Mouse (Mus musculus) gastrocnemius, postnatal 25 days (tissue): ENCODE results near the gene Grwd1. TPM values are rescaled to one million over a fixed set of nuclear protein-coding genes. Genes with fewer than 3 reads are reported as not detected.

Experiments
- total RNA-seq, 2 experiments: library from RNA; stranded (reverse); gene quantifications; 1 replicate in 1 of 2; 2 replicates in 1 of 2; pipeline ENCODE4 v1.2.3; 2021

Grwd1 gene
- total RNA-seq, 2 experiments from 2014 or later: 13.5 to 14.5 TPM

Other genes with a start within 250 kb of the Grwd1 start
- not detected for gene Fgf21, start 215.5 kb downstream of the Grwd1 start, total RNA-seq
- not detected for gene Fut1, start 213.7 kb downstream of the Grwd1 start, total RNA-seq
- gene Izumo1, start 209.1 kb downstream of the Grwd1 start, total RNA-seq: not detected
- gene Rasip1, start 203.5 kb downstream of the Grwd1 start, total RNA-seq: 1 to 10 TPM; 6.1 to 8.5 TPM
- gene Mamstr, start 191.0 kb downstream of the Grwd1 start, total RNA-seq: 10 to 100 TPM; 39.0 to 46.1 TPM
- under 1 TPM; 0.19 to 0.61 TPM for gene Fut2, start 164.6 kb downstream of the Grwd1 start, total RNA-seq
- under 1 TPM; 0.38 to 0.75 TPM for gene Ntn5, start 146.9 kb downstream of the Grwd1 start, total RNA-seq
- gene Sec1, start 136.5 kb downstream of the Grwd1 start, total RNA-seq: under 1 TPM in 1 of 2 experiments, not detected in 1; 0.16 TPM
- 10 to 100 TPM in 1 of 2 experiments, 1 to 10 TPM in 1; 4.9 to 11.2 TPM for gene Car11, start 131.1 kb downstream of the Grwd1 start, total RNA-seq
- 100 to 1,000 TPM in 1 of 2 experiments, 10 to 100 TPM in 1; 14.3 to 121 TPM for gene Dbp, start 125.9 kb downstream of the Grwd1 start, total RNA-seq
- 100 to 1,000 TPM; 433 to 449 TPM for gene Rpl18, start 115.5 kb downstream of the Grwd1 start, total RNA-seq
- 10 to 100 TPM in 1 of 2 experiments, 1 to 10 TPM in 1; 8.5 to 12.7 TPM for gene Sphk2, start 112.9 kb downstream of the Grwd1 start, total RNA-seq
- under 1 TPM; 0.13 to 0.29 TPM for gene Fam83e, start 109.7 kb downstream of the Grwd1 start, total RNA-seq
- not detected for gene Spaca4, start 105.1 kb downstream of the Grwd1 start, total RNA-seq
- gene Lmtk3, start 47.2 kb downstream of the Grwd1 start, total RNA-seq: under 1 TPM in 1 of 2 experiments, not detected in 1; 0.19 TPM
- gene Sult2b1, start 46.3 kb downstream of the Grwd1 start, total RNA-seq: not detected
- 10 to 100 TPM; 28.2 to 33.8 TPM for gene Cyth2, start 16.4 kb downstream of the Grwd1 start, total RNA-seq
- gene Kcnj14, start 6.2 kb downstream of the Grwd1 start, total RNA-seq: under 1 TPM; 0.19 to 0.20 TPM
- gene Kdelr1, start 41.8 kb upstream of the Grwd1 start, total RNA-seq: 10 to 100 TPM; 53.4 to 64.2 TPM
- gene Grin2d, start 47.4 kb upstream of the Grwd1 start, total RNA-seq: under 1 TPM; 0.32 to 0.46 TPM
- gene Syngr4, start 65.8 kb upstream of the Grwd1 start, total RNA-seq: not detected
- 10 to 100 TPM; 53.2 to 62.5 TPM for gene Tmem143, start 66.0 kb upstream of the Grwd1 start, total RNA-seq
- 10 to 100 TPM; 13.2 to 17.0 TPM for gene Emp3, start 90.5 kb upstream of the Grwd1 start, total RNA-seq
- gene Ccdc114, start 93.1 kb upstream of the Grwd1 start, total RNA-seq: under 1 TPM; 0.46 to 0.67 TPM
- gene Abcc6, start 199.4 kb upstream of the Grwd1 start, total RNA-seq: not detected
- gene Nomo1, start 202.8 kb upstream of the Grwd1 start, total RNA-seq: 10 to 100 TPM; 54.3 to 55.4 TPM